Mouse (Mus musculus): ENCODE data around the gene Snapc1.

Snapc1 gene

GRCm38 (mm10) chr12:73964291-73965281 is at the start of gene Snapc1:
Gene Snapc1 (plus strand): TSS chr12:73964481.
- DNase-seq: peak; percentile 97 to 99

DNA sequence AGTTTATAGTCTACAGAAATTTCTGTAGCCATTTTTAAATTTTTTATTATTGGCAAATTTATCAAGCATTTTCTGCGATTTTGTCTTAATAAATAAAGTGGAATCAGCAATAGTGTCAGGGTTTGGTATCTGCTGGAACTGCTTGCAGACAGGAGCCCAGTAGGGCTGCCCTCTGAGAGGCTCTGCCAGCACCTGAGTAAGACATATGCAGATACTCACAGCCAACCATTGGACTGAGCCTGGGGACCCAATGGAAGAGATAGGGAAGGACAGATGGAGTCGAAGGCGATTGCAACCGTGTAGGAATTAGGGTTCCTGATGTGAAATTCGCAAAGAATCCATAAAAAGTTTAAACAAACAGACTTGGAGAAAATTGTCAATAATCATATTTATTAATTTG is 45.8 kb upstream of the Snapc1 start:
- no peak for DNase-seq

DNA sequence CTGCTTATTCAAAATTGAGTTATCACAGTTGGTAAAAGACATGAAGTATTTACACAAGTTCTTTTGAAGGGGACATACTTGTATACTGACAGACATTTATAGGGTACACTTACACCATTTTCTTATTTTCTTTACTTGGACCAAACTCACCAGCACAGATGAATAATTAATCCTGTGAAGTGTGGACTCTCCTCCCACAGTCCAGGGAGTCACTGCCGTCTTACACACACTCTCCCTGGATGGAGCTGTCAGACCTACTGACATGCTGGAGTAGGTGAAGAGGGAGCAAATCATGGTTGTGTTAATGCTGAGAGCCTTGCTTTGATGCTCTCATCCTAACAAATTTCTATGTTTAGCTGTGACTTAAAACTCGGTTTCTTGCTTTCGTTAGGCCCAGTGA is 34.0 kb upstream of the Snapc1 start:
- peak; percentile 43 to 63 for DNase-seq

GRCm38 (mm10) chr12:73931274-73931673 is 33.0 kb upstream of the Snapc1 start:
- DNase-seq: peak in 1 of 2 experiments; percentile 58

DNA sequence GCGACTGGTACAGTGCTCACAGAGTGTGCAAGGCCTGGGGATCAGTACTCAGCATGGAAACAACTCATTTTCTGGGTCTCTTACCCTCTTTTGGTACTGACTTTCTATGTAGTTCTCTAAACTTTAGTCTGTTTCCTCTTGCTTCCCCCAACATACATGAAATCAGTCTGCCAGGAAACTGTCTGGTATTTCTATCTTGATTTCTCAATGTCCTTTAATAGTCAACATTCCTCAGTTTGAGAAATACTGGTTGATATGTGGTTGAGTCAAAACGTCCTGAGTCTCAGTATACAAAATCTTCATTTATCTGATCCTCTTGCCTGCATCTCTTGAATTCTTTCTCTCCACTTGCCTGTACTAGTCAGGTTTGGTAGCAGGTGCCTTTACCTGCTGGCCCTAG is 29.8 kb upstream of the Snapc1 start:
- DNase-seq: no peak

DNA sequence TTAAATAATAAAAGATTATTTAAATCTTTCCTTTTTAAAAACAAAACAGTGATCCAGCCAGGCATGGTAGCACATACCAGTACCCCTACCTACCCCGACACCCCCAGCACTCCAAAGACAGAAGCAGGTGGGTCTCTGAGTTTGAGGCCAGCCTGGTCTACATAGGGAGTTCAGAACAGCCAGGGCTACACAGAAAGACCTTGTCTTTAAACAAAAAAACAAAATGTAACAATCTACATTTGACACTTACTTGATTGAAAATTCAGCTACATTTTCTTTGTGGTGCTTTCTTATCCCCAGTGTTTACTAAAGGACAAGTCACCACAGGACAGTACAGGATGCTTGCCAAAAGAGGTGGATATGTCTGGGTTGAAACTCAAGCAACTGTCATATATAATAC is 26.9 kb upstream of the Snapc1 start, which contains the start of gene Gm49321:
Gm49321 (plus strand) TSS at position 301 of the 400 bp plus-strand sequence.
- no peak for DNase-seq

- no peak for DNase-seq
Measured at GRCm38 (mm10) chr12:73939542-73939941, 24.7 kb upstream of the Snapc1 start.

DNA sequence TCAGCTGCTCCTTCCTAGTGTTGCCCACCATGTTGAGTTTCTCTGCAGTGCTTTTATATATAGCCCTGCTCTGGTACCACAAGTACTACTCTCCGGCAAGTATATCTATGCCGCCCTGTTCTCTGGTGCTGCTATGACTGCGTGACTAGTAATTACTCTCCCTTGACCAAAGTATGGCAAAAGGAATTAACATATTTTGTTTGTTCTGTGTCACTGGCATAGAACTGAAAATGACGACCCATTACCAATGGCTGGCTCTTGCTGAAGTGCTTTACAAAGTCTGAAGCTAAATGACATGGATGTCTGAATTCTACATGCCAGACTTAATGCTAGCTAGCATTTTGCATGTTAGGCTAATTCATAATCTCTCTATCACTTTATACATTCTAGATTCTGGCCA is 15.9 kb upstream of the Snapc1 start:
- no peak for DNase-seq

DNA sequence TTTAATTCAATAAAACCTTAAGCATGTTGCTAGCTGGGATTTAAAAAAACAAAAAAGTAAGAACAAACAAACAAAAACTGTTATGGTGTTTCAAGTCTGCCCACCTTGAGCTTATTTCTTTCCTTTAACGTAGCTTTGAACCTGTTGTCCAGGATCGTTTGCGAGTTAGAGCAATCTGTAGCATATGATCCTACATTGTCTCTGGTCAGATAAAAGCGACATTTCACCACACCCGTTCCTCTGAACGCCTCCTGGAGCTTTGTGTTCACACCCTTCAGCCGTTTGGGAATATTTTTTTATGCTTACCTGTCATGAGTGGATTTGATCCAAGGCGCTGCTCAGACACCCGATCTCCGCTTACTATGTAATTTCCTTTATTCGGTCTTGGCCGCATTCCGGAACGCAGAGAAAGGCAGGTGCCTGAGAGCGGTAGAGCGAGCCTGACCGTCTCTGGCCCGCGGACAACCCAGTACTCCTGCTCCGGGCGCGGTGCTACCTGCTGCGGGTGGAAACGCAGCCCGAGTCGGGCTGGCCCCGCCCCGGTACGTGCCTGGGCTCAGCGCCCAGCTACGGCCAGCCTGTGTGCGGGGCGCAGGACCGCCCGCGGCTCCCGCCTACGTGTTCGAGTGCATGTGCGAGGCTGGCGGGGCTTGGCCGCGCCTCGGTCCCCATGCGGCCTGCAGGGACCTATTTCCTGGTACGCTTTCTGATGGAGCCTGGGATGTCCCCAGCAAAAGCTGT is 14.8 kb upstream of the Snapc1 start:
- DNase-seq: peak; percentile 46 to 73

GRCm38 (mm10) chr12:73952879-73953278 is 11.4 kb upstream of the Snapc1 start:
- peak; percentile 14 to 48 for DNase-seq

DNA sequence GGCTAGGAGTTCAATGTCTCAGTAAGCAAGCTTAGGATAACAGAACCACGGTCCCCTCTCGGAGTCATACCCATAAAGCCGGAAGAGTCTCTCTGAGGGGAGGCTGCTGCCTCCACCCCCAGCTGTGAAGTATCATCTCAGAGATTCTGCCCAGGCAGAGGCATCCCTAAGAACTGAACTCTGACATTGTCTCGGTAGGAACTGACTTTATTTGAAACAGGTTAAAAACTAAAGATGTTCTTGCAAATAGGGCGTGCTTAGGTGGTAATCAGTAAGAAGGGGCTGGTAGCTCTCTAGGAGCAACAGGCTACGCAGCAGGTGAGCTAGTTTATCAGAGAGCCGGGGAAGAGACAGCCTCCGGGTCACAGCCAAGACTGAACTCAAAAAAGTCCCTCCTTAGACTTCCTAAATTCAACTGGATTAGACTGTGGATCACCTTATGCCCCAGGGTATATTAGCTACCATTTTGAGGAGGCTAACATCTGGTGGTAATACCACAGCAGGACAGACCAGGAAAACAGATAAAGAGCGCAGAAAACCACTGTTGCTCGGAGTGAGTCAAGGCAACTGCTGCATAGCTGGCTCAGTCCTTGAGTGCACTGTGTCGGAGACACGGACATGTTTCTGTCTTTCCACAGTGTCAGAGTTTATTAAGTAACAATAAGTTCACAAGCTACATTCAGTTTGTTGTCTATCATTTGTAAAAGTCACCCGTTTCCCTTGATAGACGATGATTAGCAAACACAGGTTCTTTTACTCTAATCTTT is 10.7 kb upstream of the Snapc1 start:
- DNase-seq: no peak

DNA sequence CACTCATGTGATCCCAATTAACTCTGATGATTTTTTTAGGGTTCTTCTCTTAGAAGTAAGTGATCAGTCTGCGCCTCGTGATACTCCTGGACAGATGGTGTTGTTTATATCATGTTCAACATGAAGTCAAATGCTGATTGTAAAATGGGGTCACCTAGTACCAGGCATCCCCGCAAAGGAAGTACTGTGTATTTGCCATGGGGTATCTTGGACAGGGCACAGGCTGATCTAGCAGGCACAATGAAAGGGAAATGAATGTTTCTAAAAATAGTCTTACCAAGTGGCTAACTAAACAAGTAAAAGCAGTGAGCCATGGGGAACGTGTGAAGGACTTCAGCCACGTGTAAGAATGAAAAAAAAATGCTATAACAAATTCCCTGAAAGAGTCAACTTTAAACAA is 9.5 kb upstream of the Snapc1 start:
- peak in 1 of 2 experiments; percentile 13 for DNase-seq

- DNase-seq: no peak
Measured at GRCm38 (mm10) chr12:73957676-73958075, 6.6 kb upstream of the Snapc1 start.

DNA sequence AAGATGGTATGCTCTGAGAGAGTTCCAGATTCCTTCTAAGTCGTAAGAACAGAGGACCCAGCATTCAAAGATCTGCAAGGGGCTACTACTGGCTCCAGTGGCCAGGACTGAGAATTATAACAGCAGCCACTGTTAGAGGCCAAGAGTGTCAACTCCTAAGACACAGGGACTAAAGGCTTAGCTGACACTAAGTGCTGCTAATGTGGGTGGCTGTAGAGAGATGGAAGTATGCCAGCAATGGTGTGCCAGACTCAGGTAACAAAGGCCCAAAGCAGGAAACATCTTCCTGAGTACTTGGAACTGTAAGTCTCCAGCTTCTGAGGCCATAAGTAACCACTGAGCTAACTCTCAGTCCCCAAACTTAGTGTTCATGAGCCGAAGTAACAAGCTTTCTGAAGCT is 5.5 kb upstream of the Snapc1 start:
- DNase-seq: no peak

DNA sequence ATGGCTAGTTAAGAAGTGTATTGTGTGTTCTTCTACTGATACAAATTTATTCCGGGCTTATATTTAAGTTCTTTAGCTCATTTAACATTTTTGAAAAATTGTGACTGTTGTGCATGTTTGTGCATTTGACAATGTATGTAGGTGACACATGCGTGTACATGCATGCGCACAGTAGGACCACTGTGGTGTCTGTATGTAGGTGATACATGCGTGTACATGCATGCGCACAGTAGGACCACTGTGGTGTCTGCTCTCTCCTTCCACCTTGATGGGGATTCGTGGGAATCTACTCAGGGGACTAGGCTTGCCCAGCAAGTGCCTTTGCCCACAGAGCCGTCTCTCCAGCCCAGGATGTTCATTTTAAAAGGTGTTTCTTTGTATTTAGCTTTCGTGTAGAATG is 4.9 kb downstream of the Snapc1 start:
- no peak for DNase-seq

DNA sequence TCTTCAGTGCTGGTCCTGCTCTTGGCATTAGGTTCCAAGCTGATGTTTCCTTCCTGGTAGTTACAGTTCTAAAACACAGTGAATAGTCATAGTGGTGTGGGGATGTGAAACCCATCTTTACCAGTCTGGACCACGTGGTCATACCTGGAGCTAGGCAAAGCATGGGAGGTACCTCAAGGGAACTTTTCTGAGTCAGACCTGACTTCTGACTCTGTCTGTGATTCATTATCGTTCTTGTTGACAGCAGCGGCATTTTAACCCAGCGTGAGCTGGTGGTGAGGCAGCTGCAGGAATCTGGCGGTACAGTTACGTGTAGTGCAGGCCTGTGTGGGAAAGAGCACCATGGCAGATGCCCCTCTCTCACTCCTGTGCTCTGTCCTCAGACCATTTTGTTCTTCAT is 10.3 kb downstream of the Snapc1 start:
- DNase-seq: no peak

- peak; percentile 85 to 88 for DNase-seq
Measured at GRCm38 (mm10) chr12:73978144-73978543, 13.9 kb downstream of the Snapc1 start.

- peak in 1 of 2 experiments; percentile 5 for DNase-seq
Measured at GRCm38 (mm10) chr12:73979667-73980066, 15.4 kb downstream of the Snapc1 start.

- DNase-seq: peak; percentile 88 to 92
Measured at GRCm38 (mm10) chr12:73982533-73982932, 18.3 kb downstream of the Snapc1 start.

DNA sequence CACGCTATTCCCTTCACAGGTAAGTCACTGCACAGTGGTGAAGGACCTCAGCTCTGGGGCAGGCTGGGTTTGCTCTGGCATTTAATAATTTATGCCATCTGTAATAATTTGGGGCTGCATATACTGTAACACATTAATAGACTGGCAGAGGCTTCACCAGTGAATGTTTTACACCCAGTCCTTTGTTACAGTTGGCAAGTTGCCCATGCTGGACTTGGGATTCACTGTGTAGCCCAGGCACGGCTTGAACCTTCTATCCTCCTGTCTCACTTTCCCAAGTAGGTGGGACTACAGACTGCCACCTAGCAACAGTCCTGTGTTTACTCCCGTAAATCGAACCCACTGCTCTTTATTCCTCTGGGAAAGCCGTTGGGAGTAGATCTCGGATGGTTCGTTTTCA is 22.0 kb downstream of the Snapc1 start:
- peak; percentile 75 to 79 for DNase-seq

DNA sequence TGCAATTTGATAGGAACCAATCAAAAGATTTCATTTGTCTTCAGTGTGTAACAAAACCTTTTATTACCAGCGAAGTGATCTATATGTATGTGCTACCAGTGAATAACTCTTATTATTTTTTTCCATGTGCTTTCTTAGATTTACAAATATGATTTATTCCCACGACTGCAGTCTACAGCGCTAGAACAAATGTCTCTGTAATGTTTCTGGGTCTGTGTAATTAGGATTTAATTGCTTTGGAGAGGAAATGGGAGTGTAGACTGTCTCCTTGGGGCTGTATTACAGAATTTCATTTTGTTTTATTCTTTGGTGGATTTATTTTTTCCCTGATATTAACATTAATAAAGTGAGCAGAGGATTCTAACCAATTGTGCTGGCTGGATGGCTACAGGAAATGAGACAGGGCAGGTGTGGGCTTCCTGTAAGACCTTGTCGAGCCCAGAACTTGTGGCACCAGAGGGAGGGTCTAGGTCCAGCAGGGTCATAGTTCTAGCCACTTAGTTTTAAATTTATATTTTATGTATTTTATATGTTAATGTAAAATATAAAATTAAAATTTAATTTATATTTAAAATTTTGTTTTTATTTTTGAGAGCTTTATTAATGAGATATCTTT is 24.2 kb downstream of the Snapc1 start:
- no peak for DNase-seq

GRCm38 (mm10) chr12:73989594-73989993 is 25.3 kb downstream of the Snapc1 start:
- DNase-seq: peak; percentile 58 to 81
